Mouse (Mus musculus) olfactory bulb, adult 2 months (tissue): ENCODE measurements around the gene Ccdc92.

Experiments used
- CTCF ChIP-seq: fragments of 200-500 bp; IDR thresholded peaks from 2 replicates; pipeline ENCODE4 v1.5.1; 2012; ENCODE audit warnings: low read depth, mild to moderate bottlenecking, low read length, moderate library complexity; ENCODE audit not compliant: insufficient read depth
- POLR2A ChIP-seq: fragments of 200-500 bp; IDR thresholded peaks from 2 replicates; pipeline ENCODE4 v1.6.1; 2012; ENCODE audit warnings: mild to moderate bottlenecking, low read depth, low read length, moderate library complexity; ENCODE audit not compliant: insufficient read depth

- TF ChIP-seq CTCF (no peak), POLR2A (no peak)
Observed at GRCm38 (mm10) chr5:124844929-124845328, 17.3 kb downstream of the Ccdc92 start.
